Mouse (Mus musculus): ENCODE data around the gene Smarcd1. TPM values are rescaled to one million over a fixed set of nuclear protein-coding genes. Genes with fewer than 3 reads are reported as not detected.

The Smarcd1 gene
- 22.3 and 23.9 TPM in 2 replicates for polyA plus RNA-seq (2012; rRNA removed)

GRCm38 (mm10) chr15:99701999-99702900 is at the start of gene Smarcd1:
TSS of gene Smarcd1 (plus strand) at chr15:99702129.
- DNase-seq (ENCODE audit: low read depth, low spot score): no peak
- under 1% methylated on average over 65 of the region's 71 CpGs for WGBS

GRCm38 (mm10) chr15:99653291-99653690 is 48.6 kb upstream of the Smarcd1 start:
- no peak for DNase-seq (ENCODE audit: low read depth, low spot score)
- WGBS: 36% methylated on average over 8 of the region's 8 CpGs

GRCm38 (mm10) chr15:99653876-99654275 is 48.1 kb upstream of the Smarcd1 start:
- DNase-seq (ENCODE audit: low read depth, low spot score): no peak
- WGBS: 42% methylated on average over 21 of the region's 21 CpGs

GRCm38 (mm10) chr15:99655956-99656355 is 46.0 kb upstream of the Smarcd1 start:
- no peak for DNase-seq (ENCODE audit: low read depth, low spot score)
- 62% methylated on average over 9 of the region's 9 CpGs for WGBS

- no peak for DNase-seq (ENCODE audit: low read depth, low spot score)
- WGBS: 60% methylated on average over 2 of the region's 2 CpGs
Observed at GRCm38 (mm10) chr15:99658437-99658836, 43.5 kb upstream of the Smarcd1 start.

- DNase-seq (ENCODE audit: low read depth, low spot score): no peak
- WGBS: 96% methylated on average over 15 of the region's 15 CpGs
Observed at GRCm38 (mm10) chr15:99661121-99661830, 40.7 kb upstream of the Smarcd1 start.

- 81% methylated on average over 7 of the region's 7 CpGs for WGBS
- DNase-seq (ENCODE audit: low read depth, low spot score): no peak
Observed at GRCm38 (mm10) chr15:99662371-99662770, 39.6 kb upstream of the Smarcd1 start.

- WGBS: 3% methylated on average over 17 of the region's 17 CpGs
- no peak for DNase-seq (ENCODE audit: low read depth, low spot score)
Observed at GRCm38 (mm10) chr15:99663964-99664599, 37.8 kb upstream of the Smarcd1 start.

- DNase-seq (ENCODE audit: low read depth, low spot score): no peak
- under 1% methylated on average over 52 of the region's 52 CpGs for WGBS
Observed at GRCm38 (mm10) chr15:99664600-99665451, 37.1 kb upstream of the Smarcd1 start.

- 100% methylated on average over 2 of the region's 2 CpGs for WGBS
Observed at GRCm38 (mm10) chr15:99667544-99667943, 34.4 kb upstream of the Smarcd1 start.

GRCm38 (mm10) chr15:99668881-99669280 is 33.0 kb upstream of the Smarcd1 start:
- no peak for DNase-seq (ENCODE audit: low read depth, low spot score)
- 4% methylated on average over 12 of the region's 12 CpGs for WGBS

More at GRCm38 (mm10) chr15:99667544-99667943, 34.4 kb upstream of the Smarcd1 start:
- DNase-seq (ENCODE audit: low read depth, low spot score): no peak

- WGBS: 0% methylated on average over 1 of the region's 1 CpGs
- no peak for DNase-seq (ENCODE audit: low read depth, low spot score)
Observed at GRCm38 (mm10) chr15:99669392-99669791, 32.5 kb upstream of the Smarcd1 start.

- under 1% methylated on average over 72 of the region's 74 CpGs for WGBS
- no peak for DNase-seq (ENCODE audit: low read depth, low spot score)
Observed at GRCm38 (mm10) chr15:99670154-99670821, 31.6 kb upstream of the Smarcd1 start, which contains the start of gene Asic1. TSS of gene Asic1 (plus strand) at chr15:99670368.

GRCm38 (mm10) chr15:99670964-99671670 is 30.8 kb upstream of the Smarcd1 start:
- no peak for DNase-seq (ENCODE audit: low read depth, low spot score)
- WGBS: 10% methylated on average over 12 of the region's 17 CpGs

- WGBS: 56% methylated on average over 14 of the region's 14 CpGs
- no peak for DNase-seq (ENCODE audit: low read depth, low spot score)
Observed at GRCm38 (mm10) chr15:99671783-99672182, 30.1 kb upstream of the Smarcd1 start.

GRCm38 (mm10) chr15:99674866-99675265 is 27.1 kb upstream of the Smarcd1 start:
- 77% methylated on average over 3 of the region's 3 CpGs for WGBS
- no peak for DNase-seq (ENCODE audit: low read depth, low spot score)

GRCm38 (mm10) chr15:99677089-99677488 is 24.8 kb upstream of the Smarcd1 start:
- no peak for DNase-seq (ENCODE audit: low read depth, low spot score)
- WGBS: 70% methylated on average over 8 of the region's 8 CpGs
